In genomic region chr1:130732706-130733658, GRCm38 (mm10) we compare ENCODE assay signal across 1 mouse cellular context.
TF ChIP-seq lines count a peak whose summit lies in the region.

No protein-coding gene starts in this region.

TF ChIP-seq in MEL, 35 proteins besides CTCF, POLR2A, EP300 and RAD21 (continued from another document):
- no peak for TF ChIP-seq MAFK (IDR thresholded peaks at IDR 0.05; ENCODE audit: borderline replicate concordance, low read depth, low read length)
- no peak for TF ChIP-seq MEF2A (IDR thresholded peaks at IDR 0.05; ENCODE audit: extremely low read depth, insufficient replicate concordance, low read depth, low read length, poor library complexity, severe bottlenecking)
- peak; percentile 30 for TF ChIP-seq TAL1 (IDR thresholded peaks at IDR 0.05; ENCODE audit: low read length)
- TF ChIP-seq MYC (IDR thresholded peaks at IDR 0.05; ENCODE audit: low read depth, low read length) = no peak
- 0 out of 2 replicates have a peak, but pooled peaks have one; percentile 14 for TF ChIP-seq TBP (IDR thresholded peaks at IDR 0.05; ENCODE audit: low read depth, low read length)
- no peak for TF ChIP-seq ZC3H11A (IDR thresholded peaks at IDR 0.05; ENCODE audit: low read depth, low read length)
- no peak for TF ChIP-seq ETS1 (IDR thresholded peaks at IDR 0.05; ENCODE audit: low read depth, low read length)
- TF ChIP-seq SIN3A (IDR thresholded peaks at IDR 0.05; ENCODE audit: low read length) = peak; percentile 47; the same call in 1 of the 2 replicates
- TF ChIP-seq CHD1 (IDR thresholded peaks at IDR 0.05; ENCODE audit: low read depth, low read length) = no peak
- TF ChIP-seq JUND (IDR thresholded peaks at IDR 0.05; ENCODE audit: low read depth, low read length) = no peak
- TF ChIP-seq ZKSCAN1 (IDR thresholded peaks at IDR 0.05; ENCODE audit: low read depth, low read length) = no peak
- peak; percentile 84 for TF ChIP-seq TCF12 (IDR thresholded peaks at IDR 0.05; ENCODE audit: low read depth, low read length)
- no peak for TF ChIP-seq POLR2AphosphoS2 (IDR thresholded peaks at IDR 0.05; ENCODE audit: low read length)
- TF ChIP-seq MYB (IDR thresholded peaks at IDR 0.05; ENCODE audit: low read depth, low read length) = no peak
- TF ChIP-seq USF1 (IDR thresholded peaks at IDR 0.05; ENCODE audit: low read depth, low read length) = no peak
- TF ChIP-seq MAX (IDR thresholded peaks at IDR 0.05; ENCODE audit: low read length) = no peak
- TF ChIP-seq MAZ (IDR thresholded peaks at IDR 0.05; ENCODE audit: low read depth, low read length) = no peak
- no peak for TF ChIP-seq POLR2AphosphoS5 (IDR thresholded peaks at IDR 0.05; ENCODE audit: borderline replicate concordance, low read depth, low read length)
- 0 out of 2 replicates have a peak, but pooled peaks have one; percentile 4 for TF ChIP-seq NRF1 (IDR thresholded peaks at IDR 0.05; ENCODE audit: insufficient read depth, low read depth, low read length, poor library complexity, severe bottlenecking)
- no peak for TF ChIP-seq BHLHE40 (IDR thresholded peaks at IDR 0.05; ENCODE audit: borderline replicate concordance, low read depth, low read length)
- no peak for TF ChIP-seq ELF1 (IDR thresholded peaks at IDR 0.05; ENCODE audit: low read depth, low read length)
- TF ChIP-seq UBTF (IDR thresholded peaks at IDR 0.05; ENCODE audit: borderline replicate concordance, insufficient read depth, low read depth, low read length) = 0 out of 2 replicates have a peak, but pooled peaks have one; percentile 52
- TF ChIP-seq MXI1 (IDR thresholded peaks at IDR 0.05; ENCODE audit: low read depth, low read length) = no peak
- peak; percentile 77 for TF ChIP-seq GATA1 (IDR thresholded peaks at IDR 0.05; ENCODE audit: low read depth, low read length)
- TF ChIP-seq ZNF384 (IDR thresholded peaks at IDR 0.05; ENCODE audit: low read depth, low read length) = peak; percentile 43
- TF ChIP-seq NELFE (IDR thresholded peaks at IDR 0.05; ENCODE audit: low read depth, low read length) = no peak
- TF ChIP-seq GABPA (IDR thresholded peaks at IDR 0.05; ENCODE audit: low read depth, low read length) = no peak
- TF ChIP-seq KAT2A (conservative IDR thresholded peaks at IDR 0.05; ENCODE audit: low read depth, low read length) = no peak
- TF ChIP-seq USF2 (IDR thresholded peaks at IDR 0.05; ENCODE audit: borderline replicate concordance in 1 of 2, insufficient read depth in 1 of 2, low read depth in 1 of 2, low read length in 2 of 2) = no peak
- TF ChIP-seq CHD2 (IDR thresholded peaks at IDR 0.05; ENCODE audit: low read length) = no peak
- no peak for TF ChIP-seq HCFC1 (IDR thresholded peaks at IDR 0.05; ENCODE audit: low read depth, low read length)
- TF ChIP-seq E2F4 (IDR thresholded peaks at IDR 0.05; ENCODE audit: borderline replicate concordance, low read depth, low read length) = no peak
- TF ChIP-seq SMC3 (IDR thresholded peaks at IDR 0.05; ENCODE audit: low read depth, low read length) = no peak
TF ChIP-seq in MEL: peak in this region for 9.
